Mouse (Mus musculus): Measurements from ENCODE around the gene Snrk.

- no peak for TF ChIP-seq CTCF (IDR thresholded peaks at IDR 0.05; ENCODE audit: low read depth)
- TF ChIP-seq EP300 (optimal IDR thresholded peaks at IDR 0.05): no peak
Measured at GRCm38 (mm10) chr9:122091171-122091570, 25.9 kb upstream of the Snrk start.

Data from stomach, postnatal 0 days (tissue).